Mouse (Mus musculus) MEL (cell line): ENCODE results near the gene Col4a3. TPM values are rescaled to one million over a fixed set of nuclear protein-coding genes. Genes with fewer than 3 reads are reported as not detected.

Source experiments
- DNase-seq: peaks from one replicate; pipeline ENCODE4 v3.0.0; 2011; ENCODE audit warnings: low read depth, low spot score
- H3K27ac ChIP-seq: 2 replicates; pipeline ENCODE4 v1.5.1; 2012; ENCODE audit warnings: low read depth, mild to moderate bottlenecking, control low read depth, low read length, moderate library complexity; ENCODE audit not compliant: control insufficient read depth
- H3K27me3 ChIP-seq, 2 experiments: fragments of 150-350 bp in 1 of 2; sonication (generic) in 1 of 2; 2 replicates each; pipeline ENCODE4 v1.6.1; 2012; ENCODE audit warnings: low read length in 2 of 2, mild to moderate bottlenecking in 2 of 2, improper control_type of control experiment in 1 of 2, moderate library complexity in 1 of 2; ENCODE audit not compliant: insufficient read depth in 2 of 2, control insufficient read depth in 1 of 2
- H3K36me3 ChIP-seq, 2 experiments: 2 replicates each; pipeline ENCODE4 v1.6.1; 2012 to 2014; ENCODE audit warnings: low read length in 2 of 2, improper control_type of control experiment in 1 of 2, inconsistent platforms in 1 of 2, mild to moderate bottlenecking in 1 of 2; ENCODE audit not compliant: insufficient read depth in 2 of 2, control insufficient read depth in 1 of 2
- H3K4me1 ChIP-seq, 2 experiments: fragments of 150-350 bp in 1 of 2; sonication (generic) in 1 of 2; 2 replicates each; pipeline ENCODE4 v1.6.1; 2012; ENCODE audit warnings: low read length in 2 of 2, improper control_type of control experiment in 1 of 2, mild to moderate bottlenecking in 1 of 2; ENCODE audit not compliant: insufficient read depth in 2 of 2, control insufficient read depth in 1 of 2
- H3K4me3 ChIP-seq, 2 experiments: fragments of 150-350 bp in 1 of 2; sonication (generic) in 1 of 2; 2 replicates each; pipeline ENCODE4 v1.5.1; 2012; ENCODE audit warnings: low read depth in 2 of 2, low read length in 2 of 2, mild to moderate bottlenecking in 2 of 2, moderate library complexity in 2 of 2, control low read depth in 1 of 2, improper control_type of control experiment in 1 of 2; ENCODE audit not compliant: control insufficient read depth in 1 of 2, insufficient read depth in 1 of 2
- H3K79me2 ChIP-seq: 2 replicates; pipeline ENCODE4 v1.6.1; 2012; ENCODE audit warnings: mild to moderate bottlenecking, low read length, moderate library complexity; ENCODE audit not compliant: control insufficient read depth, poor library complexity, insufficient read depth
- H3K9ac ChIP-seq: 2 replicates; pipeline ENCODE4 v1.6.1; 2012; ENCODE audit warnings: low read depth, mild to moderate bottlenecking, control low read depth, low read length, moderate library complexity; ENCODE audit not compliant: control insufficient read depth, poor library complexity, severe bottlenecking
- H3K9me3 ChIP-seq: fragments of 150-350 bp; sonication (generic); replicated peaks from 2 replicates; pipeline ENCODE4 v1.6.1; 2012; ENCODE audit warnings: mild to moderate bottlenecking, low read length, improper control_type of control experiment, moderate library complexity; ENCODE audit not compliant: insufficient read depth
- BHLHE40 ChIP-seq: IDR thresholded peaks from 2 replicates; pipeline ENCODE4 v1.6.1; 2012; ENCODE audit warnings: low read depth, mild to moderate bottlenecking, inconsistent platforms, low read length, improper control_type of control experiment, borderline replicate concordance
- CHD1 ChIP-seq: IDR thresholded peaks from 2 replicates; pipeline ENCODE4 v1.6.1; 2012; ENCODE audit warnings: low read depth, mild to moderate bottlenecking, inconsistent platforms, low read length, improper control_type of control experiment
- CHD2 ChIP-seq: IDR thresholded peaks from 2 replicates; pipeline ENCODE4 v1.6.1; 2011; ENCODE audit warnings: low read length, improper control_type of control experiment
- E2F4 ChIP-seq: IDR thresholded peaks from 2 replicates; pipeline ENCODE4 v1.6.1; 2011; ENCODE audit warnings: low read depth, low read length, improper control_type of control experiment, borderline replicate concordance
- EP300 ChIP-seq, 2 experiments: IDR thresholded peaks; 2 replicates each; pipeline ENCODE4 v1.6.1; 2011; ENCODE audit warnings: improper control_type of control experiment in 2 of 2, low read length in 2 of 2, low read depth in 1 of 2, mild to moderate bottlenecking in 1 of 2
- ETS1 ChIP-seq: IDR thresholded peaks from 2 replicates; pipeline ENCODE4 v1.6.1; 2012; ENCODE audit warnings: low read depth, mild to moderate bottlenecking, inconsistent platforms, low read length, improper control_type of control experiment, moderate library complexity
- GATA1 ChIP-seq: IDR thresholded peaks from 2 replicates; pipeline ENCODE4 v1.6.1; 2011; ENCODE audit warnings: low read depth, low read length, improper control_type of control experiment
- HCFC1 ChIP-seq: IDR thresholded peaks from 2 replicates; pipeline ENCODE4 v1.6.1; 2012; ENCODE audit warnings: low read depth, mild to moderate bottlenecking, inconsistent platforms, low read length, improper control_type of control experiment, moderate library complexity
- JUND ChIP-seq: IDR thresholded peaks from 2 replicates; pipeline ENCODE4 v1.6.1; 2011; ENCODE audit warnings: low read depth, mild to moderate bottlenecking, improper control_type of control experiment, low read length
- KAT2A ChIP-seq: conservative IDR thresholded peaks from 2 replicates; pipeline ENCODE4 v1.6.1; 2012; ENCODE audit warnings: low read depth, low read length, improper control_type of control experiment, inconsistent platforms
- MAZ ChIP-seq: IDR thresholded peaks from 2 replicates; pipeline ENCODE4 v1.6.1; 2012; ENCODE audit warnings: low read depth, mild to moderate bottlenecking, inconsistent platforms, low read length, improper control_type of control experiment
- MEF2A ChIP-seq: IDR thresholded peaks from 2 replicates; pipeline ENCODE4 v1.6.1; 2014; ENCODE audit warnings: low read depth, mild to moderate bottlenecking, inconsistent platforms, low read length, improper control_type of control experiment; ENCODE audit not compliant: poor library complexity, insufficient replicate concordance, severe bottlenecking; ENCODE audit errors: extremely low read depth
- MXI1 ChIP-seq: IDR thresholded peaks from 2 replicates; pipeline ENCODE4 v1.6.1; 2011; ENCODE audit warnings: mild to moderate bottlenecking, low read depth, low read length, improper control_type of control experiment
- MYB ChIP-seq: IDR thresholded peaks from 2 replicates; pipeline ENCODE4 v1.6.1; 2011; ENCODE audit warnings: mild to moderate bottlenecking, low read depth, low read length, improper control_type of control experiment
- NELFE ChIP-seq: IDR thresholded peaks from 2 replicates; pipeline ENCODE4 v1.6.1; 2011; ENCODE audit warnings: low read depth, low read length, improper control_type of control experiment
- NRF1 ChIP-seq: IDR thresholded peaks from 2 replicates; pipeline ENCODE4 v1.6.1; 2014; ENCODE audit warnings: low read depth, mild to moderate bottlenecking, inconsistent platforms, low read length, improper control_type of control experiment, moderate library complexity; ENCODE audit not compliant: poor library complexity, insufficient read depth, severe bottlenecking
- POLR2A ChIP-seq, 2 experiments: IDR thresholded peaks; 2 replicates each; pipeline ENCODE4 v1.6.1; 2011 to 2012; ENCODE audit warnings: low read length in 2 of 2, mild to moderate bottlenecking in 2 of 2, control low read depth in 1 of 2, improper control_type of control experiment in 1 of 2, low read depth in 1 of 2, moderate library complexity in 1 of 2; ENCODE audit not compliant: control insufficient read depth in 1 of 2, insufficient read depth in 1 of 2, poor library complexity in 1 of 2
- POLR2AphosphoS2 ChIP-seq: IDR thresholded peaks from 2 replicates; pipeline ENCODE4 v1.6.1; 2011; ENCODE audit warnings: low read length, improper control_type of control experiment
- POLR2AphosphoS5 ChIP-seq: IDR thresholded peaks from 2 replicates; pipeline ENCODE4 v1.6.1; 2012; ENCODE audit warnings: low read depth, borderline replicate concordance, mild to moderate bottlenecking, inconsistent platforms, low read length, moderate library complexity, mixed read lengths
- SIN3A ChIP-seq: IDR thresholded peaks from 2 replicates; pipeline ENCODE4 v1.6.1; 2012; ENCODE audit warnings: low read length, improper control_type of control experiment, inconsistent platforms
- TAL1 ChIP-seq: IDR thresholded peaks from 2 replicates; pipeline ENCODE4 v1.6.1; 2012; ENCODE audit warnings: mild to moderate bottlenecking, inconsistent platforms, low read length, moderate library complexity, mixed read lengths
- TCF12 ChIP-seq: IDR thresholded peaks from 2 replicates; pipeline ENCODE4 v1.6.1; 2014; ENCODE audit warnings: low read depth, mild to moderate bottlenecking, inconsistent platforms, low read length, improper control_type of control experiment, moderate library complexity
- UBTF ChIP-seq: IDR thresholded peaks from 2 replicates; pipeline ENCODE4 v1.6.1; 2012; ENCODE audit warnings: low read depth, mild to moderate bottlenecking, inconsistent platforms, low read length, improper control_type of control experiment, moderate library complexity, borderline replicate concordance; ENCODE audit not compliant: insufficient read depth
- USF1 ChIP-seq: IDR thresholded peaks from 2 replicates; pipeline ENCODE4 v1.6.1; 2014; ENCODE audit warnings: low read depth, mild to moderate bottlenecking, inconsistent platforms, low read length, improper control_type of control experiment, moderate library complexity
- USF2 ChIP-seq, 2 experiments: IDR thresholded peaks; 2 replicates each; pipeline ENCODE4 v1.6.1; 2011 to 2012; ENCODE audit warnings: improper control_type of control experiment in 2 of 2, low read length in 2 of 2, borderline replicate concordance in 1 of 2, inconsistent platforms in 1 of 2, low read depth in 1 of 2, mild to moderate bottlenecking in 1 of 2; ENCODE audit not compliant: insufficient read depth in 1 of 2
- ZC3H11A ChIP-seq: IDR thresholded peaks from 2 replicates; pipeline ENCODE4 v1.6.1; 2012; ENCODE audit warnings: low read depth, mild to moderate bottlenecking, inconsistent platforms, low read length, improper control_type of control experiment
- ZKSCAN1 ChIP-seq: IDR thresholded peaks from 2 replicates; pipeline ENCODE4 v1.6.1; 2012; ENCODE audit warnings: low read depth, mild to moderate bottlenecking, inconsistent platforms, low read length, improper control_type of control experiment, moderate library complexity
- ZMIZ1 ChIP-seq: IDR thresholded peaks from 2 replicates; pipeline ENCODE4 v1.6.1; 2012; ENCODE audit warnings: low read depth, mild to moderate bottlenecking, inconsistent platforms, low read length, improper control_type of control experiment, moderate library complexity
- ZNF384 ChIP-seq: IDR thresholded peaks from 2 replicates; pipeline ENCODE4 v1.6.1; 2012; ENCODE audit warnings: low read depth, mild to moderate bottlenecking, inconsistent platforms, low read length, improper control_type of control experiment
- polyA plus RNA-seq, 2 experiments: library from polyadenylated mRNA; stranded (reverse) in 1 of 2; unstranded in 1 of 2; fragments of >175 nt in 1 of 2; fragments of >200 nt in 1 of 2; gene quantifications; 2 replicates each; pipeline versions ENCODE4 v1.2.1 to v1.2.4; 2012; ENCODE audit warnings: low replicate concordance in 2 of 2, low read depth in 1 of 2; ENCODE audit not compliant: insufficient read length in 2 of 2, insufficient read depth in 1 of 2, missing spikeins in 1 of 2
- total RNA-seq: library from RNA; depleted of rRNA; stranded (reverse); fragments of 300-350 nt; gene quantifications from 2 replicates; pipeline ENCODE4 v1.2.3, GENCODE M21; 2012

Col4a3 gene
- total and polyA plus RNA-seq, 3 experiments, result 0.19 to 0.47 TPM; not detected in 1

DNA sequence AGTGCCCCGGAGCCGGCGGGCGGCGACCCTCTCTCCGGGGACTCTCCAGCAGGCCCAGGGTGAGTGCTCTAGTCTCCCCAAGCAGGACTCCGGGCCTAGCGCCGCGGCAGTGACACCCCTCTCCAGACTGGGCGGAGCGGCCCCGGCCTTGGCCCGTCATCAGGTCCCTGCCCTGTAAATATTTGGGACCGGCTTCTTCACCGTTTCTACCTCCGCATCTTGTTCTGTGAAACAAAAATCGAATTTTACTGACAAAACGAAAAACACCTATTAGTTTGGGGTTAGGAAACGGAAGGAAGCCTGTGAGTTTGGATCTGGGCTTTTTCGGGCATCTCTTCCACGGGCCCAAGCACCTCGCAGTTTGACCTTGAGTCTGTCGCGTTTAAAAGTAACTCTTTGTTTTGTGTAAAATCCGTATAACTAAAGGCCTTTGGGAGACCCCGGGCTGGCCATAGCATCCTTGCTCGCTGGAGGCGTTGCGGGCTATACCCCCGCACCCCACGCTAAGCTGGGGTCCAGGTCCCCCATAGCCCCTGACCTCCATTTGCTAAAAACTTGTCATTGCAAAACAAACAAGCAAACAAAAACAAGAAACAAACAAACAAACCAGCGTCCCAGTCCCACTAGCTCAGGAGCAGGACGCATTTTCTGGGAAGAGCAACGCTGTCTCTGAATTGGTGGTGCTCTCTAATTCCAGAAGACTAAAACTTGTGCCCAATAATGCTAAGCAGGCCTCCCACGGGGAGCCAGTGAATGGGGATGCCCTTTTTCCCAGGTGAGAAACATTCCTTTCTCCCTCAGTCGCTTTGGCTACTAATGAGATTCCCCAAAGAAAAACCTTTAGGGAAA lies 138.5 kb downstream of the Col4a3 start:
- no peaks in the 10 kb centered on the region; a peak in 2 of 4 replicates for H3K27me3 ChIP-seq
- TF ChIP-seq POLR2AphosphoS2 (no peak), CHD1 (no peak), SIN3A (no peak; the same call in none of the 2 replicates), MAZ (no peak), USF1 (0 out of 2 replicates have a peak, but pooled peaks have one; percentile 12), KAT2A (no peak; the same call in 1 of the 2 replicates), ZNF384 (no peak), POLR2AphosphoS5 (no peak), USF2 (IDR thresholded peaks at IDR 0.05; ENCODE audit: borderline replicate concordance in 1 of 2, insufficient read depth in 1 of 2, low read depth in 1 of 2, low read length in 2 of 2) (no peak), ETS1 (no peak), EP300 (IDR thresholded peaks at IDR 0.05; ENCODE audit: low read depth in 1 of 2, low read length in 2 of 2) (no peak), MEF2A (no peak), NELFE (no peak), ZC3H11A (no peak), TCF12 (0 out of 2 replicates have a peak, but pooled peaks have one; percentile 0), ZKSCAN1 (no peak), JUND (no peak), MYB (0 out of 2 replicates have a peak, but pooled peaks have one; percentile 13), NRF1 (no peak), CHD2 (no peak), UBTF (peak; percentile 88), E2F4 (no peak), ZMIZ1 (no peak), HCFC1 (no peak), BHLHE40 (no peak), GATA1 (no peak), MXI1 (no peak; the same call in none of the 2 replicates), TAL1 (no peak), POLR2A (IDR thresholded peaks at IDR 0.05; ENCODE audit: control insufficient read depth in 1 of 2, insufficient read depth in 1 of 2, low read depth in 1 of 2, low read length in 2 of 2, poor library complexity in 1 of 2) (no peak)
- TF ChIP-seq, all 39 proteins: peak for 4
- peaks cover 2 to 7% of the 10 kb centered on the region in 2 experiments for H3K4me1 ChIP-seq

More for the DNA sequence above, 138.5 kb downstream of the Col4a3 start:
- DNase-seq, result no peak
- peak overlapping the region; percentile 84 for H3K27ac ChIP-seq
- peaks cover 19% of the 10 kb centered on the region for H3K79me2 ChIP-seq
- peaks cover 0 to 11% of the 10 kb centered on the region in 2 experiments for H3K36me3 ChIP-seq
- peak overlapping the region; percentile 87 for H3K9ac ChIP-seq
- H3K9me3 ChIP-seq, result no peaks in the 10 kb centered on the region
- H3K4me3 ChIP-seq, result peak overlapping the region; percentile 88 to 91
